Mouse (Mus musculus): Measurements from ENCODE around the gene Rfc3. TPM values are rescaled to one million over a fixed set of nuclear protein-coding genes. Genes with fewer than 3 reads are reported as not detected.
"Not testable (repeated sequence)": the region's sequence is repeated elsewhere in the genome, so short reads cannot be mapped to it uniquely, and the experiment has no call there.

Gene Rfc3
- total RNA-seq (2022), result 10 to 100 TPM; 11.7 to 13.6 (median 12.9) TPM

GRCm38 (mm10) chr5:151650700-151651410 is at the start of gene Rfc3:
TSS of gene Rfc3 (minus strand) at chr5:151651242.
- DNase-seq (ENCODE audit: low spot score in 2 of 2), result peak; percentile 88 to 92

- DNase-seq (ENCODE audit: low spot score in 2 of 2), result not testable (repeated sequence)
Observed at GRCm38 (mm10) chr5:151693636-151694035, 42.6 kb upstream of the Rfc3 start.

GRCm38 (mm10) chr5:151686606-151687525 is 35.8 kb upstream of the Rfc3 start:
- peak; percentile 38 to 61 for DNase-seq (ENCODE audit: low spot score in 2 of 2)

- DNase-seq (ENCODE audit: low spot score in 2 of 2), result no peak
Observed at GRCm38 (mm10) chr5:151662207-151662606, 11.2 kb upstream of the Rfc3 start.

GRCm38 (mm10) chr5:151651411-151651784 is 356 bp upstream of the Rfc3 start:
- no peak for DNase-seq (ENCODE audit: low spot score in 2 of 2)

GRCm38 (mm10) chr5:151644845-151645244 is 6.2 kb downstream of the Rfc3 start:
- DNase-seq (ENCODE audit: low spot score in 2 of 2), result no peak

- DNase-seq (ENCODE audit: low spot score in 2 of 2), result no peak
Observed at GRCm38 (mm10) chr5:151642867-151643266, 8.2 kb downstream of the Rfc3 start.

- DNase-seq (ENCODE audit: low spot score in 2 of 2), result no peak
Observed at GRCm38 (mm10) chr5:151642102-151642501, 8.9 kb downstream of the Rfc3 start.

GRCm38 (mm10) chr5:151605921-151606320 is 45.1 kb downstream of the Rfc3 start, which contains the start of gene Vmn2r18:
TSS of gene Vmn2r18 (minus strand) at chr5:151606021.
- no peak for DNase-seq (ENCODE audit: low spot score in 2 of 2)

- DNase-seq (ENCODE audit: low spot score in 2 of 2), result no peak
Observed at GRCm38 (mm10) chr5:151601696-151602095, 49.3 kb downstream of the Rfc3 start.

Other genes with a start within 250 kb of the Rfc3 start
- gene Gm42906, start 223.1 kb downstream of the Rfc3 start, total RNA-seq (2022), result not detected
- not detected for gene Vmn2r18, start 45.2 kb downstream of the Rfc3 start, total RNA-seq (2022)

Measured in left cerebral cortex, adult 8-10 months (tissue).